Mouse (Mus musculus) limb, embryonic 15.5 days (tissue): ENCODE results near the gene Gnaq. TPM values are rescaled to one million over a fixed set of nuclear protein-coding genes. Genes with fewer than 3 reads are reported as not detected.
"Not testable (repeated sequence)": the region's sequence is repeated elsewhere in the genome, so short reads cannot be mapped to it uniquely, and the experiment has no call there.

Experiments used
- ATAC-seq: fragments of 200-750 bp; cut with Nextera tagmentation; 2 replicates; pipeline ENCODE4 v1.8.0; 2017; ENCODE audit warnings: low read depth, moderate TSS enrichment; ENCODE audit not compliant: insufficient number of reproducible peaks, low FRiP score, low TSS enrichment
- H3K27ac ChIP-seq: fragments of 300-500 bp; sonication (generic); 2 replicates; pipeline ENCODE4 v1.5.1; 2015; ENCODE audit warnings: moderate library complexity, mild to moderate bottlenecking, inconsistent platforms
- H3K27me3 ChIP-seq: fragments of 300-500 bp; sonication (generic); 2 replicates; pipeline ENCODE4 v1.6.1; 2015; ENCODE audit warnings: inconsistent platforms
- H3K36me3 ChIP-seq: fragments of 300-500 bp; sonication (generic); 2 replicates; pipeline ENCODE4 v1.6.1; 2015; ENCODE audit warnings: inconsistent platforms
- H3K4me1 ChIP-seq: fragments of 300-500 bp; sonication (generic); 2 replicates; pipeline ENCODE4 v1.6.1; 2015; ENCODE audit warnings: inconsistent platforms
- H3K4me2 ChIP-seq: fragments of 300-500 bp; sonication (generic); 2 replicates; pipeline ENCODE4 v1.6.1; 2015; ENCODE audit warnings: mild to moderate bottlenecking, inconsistent platforms
- H3K4me3 ChIP-seq: fragments of 300-500 bp; sonication (generic); 2 replicates; pipeline ENCODE4 v1.5.1; 2015; ENCODE audit warnings: mild to moderate bottlenecking, inconsistent platforms
- H3K9ac ChIP-seq: fragments of 300-500 bp; sonication (generic); 2 replicates; pipeline ENCODE4 v1.6.1; 2015; ENCODE audit warnings: inconsistent platforms
- H3K9me3 ChIP-seq: fragments of 300-500 bp; sonication (generic); 2 replicates; pipeline ENCODE4 v1.6.1; 2016; ENCODE audit warnings: inconsistent platforms
- WGBS: fragments of 180-500 bp; shearing (Covaris S2); methylation state at CpG from one replicate; pipeline ENCODE4 v1.1.7; 2015; 5-methylcytosine and 5-hydroxymethylcytosine counted together
- polyA plus RNA-seq: library from polyadenylated mRNA; unstranded; fragments of >200 nt; fragmentation: Nextera tagmentation; extraction: Ambion mirVana; gene quantifications from 2 replicates; pipeline ENCODE4 v1.2.1, GENCODE M21; 2015

The Gnaq gene
- polyA plus RNA-seq, 1 experiment from 2014 or later: 33.0 TPM

- H3K36me3 ChIP-seq, H3K4me2 ChIP-seq, H3K4me1 ChIP-seq, H3K27ac ChIP-seq, ATAC-seq, H3K9ac ChIP-seq, H3K27me3 ChIP-seq, H3K9me3 ChIP-seq, H3K4me3 ChIP-seq: not testable (repeated sequence)
- WGBS: 95% methylated on average over 11 of the region's 16 CpGs
Measured at GRCm38 (mm10) chr19:16267362-16267761, 134.7 kb downstream of the Gnaq start.

- WGBS: 74% methylated on average over 6 of the region's 6 CpGs
- ATAC-seq: no peak
- no peaks in the 10 kb centered on the region for H3K9me3 ChIP-seq
- H3K4me2 ChIP-seq: no peak overlapping the region
- H3K27ac ChIP-seq: no peak overlapping the region
- H3K4me3 ChIP-seq: no peak overlapping the region
- H3K4me1 ChIP-seq: peaks cover 9% of the 10 kb centered on the region; the same call in 1 of the 2 replicates
- no peaks in the 10 kb centered on the region for H3K27me3 ChIP-seq
- H3K36me3 ChIP-seq: no peaks in the 10 kb centered on the region
- H3K9ac ChIP-seq: no peak overlapping the region
Measured at GRCm38 (mm10) chr19:16270236-16270635, 137.6 kb downstream of the Gnaq start.

GRCm38 (mm10) chr19:16271002-16271401 is 138.4 kb downstream of the Gnaq start:
- Histone ChIP-seq H3K9me3 (no peaks in the 10 kb centered on the region), H3K36me3 (no peaks in the 10 kb centered on the region), H3K9ac (no peak overlapping the region), H3K27ac (no peak overlapping the region), H3K4me3 (no peak overlapping the region), H3K4me2 (no peak overlapping the region), H3K4me1 (peaks cover 9% of the 10 kb centered on the region; the same call in 1 of the 2 replicates), H3K27me3 (no peaks in the 10 kb centered on the region)
- WGBS: 85% methylated on average over 1 of the region's 1 CpGs
- ATAC-seq: no peak

- H3K36me3 ChIP-seq: no peaks in the 10 kb centered on the region
- WGBS: 64% methylated on average over 4 of the region's 4 CpGs
- no peak overlapping the region for H3K4me2 ChIP-seq
- no peak overlapping the region for H3K9ac ChIP-seq
- ATAC-seq: no peak
- no peaks in the 10 kb centered on the region for H3K27me3 ChIP-seq
- no peaks in the 10 kb centered on the region for H3K9me3 ChIP-seq
- no peak overlapping the region for H3K27ac ChIP-seq
- H3K4me1 ChIP-seq: peaks cover 9% of the 10 kb centered on the region; the same call in 1 of the 2 replicates
- H3K4me3 ChIP-seq: no peak overlapping the region
Measured at GRCm38 (mm10) chr19:16273021-16273420, 140.4 kb downstream of the Gnaq start.

GRCm38 (mm10) chr19:16280231-16280630 is 147.6 kb downstream of the Gnaq start:
- no peak overlapping the region for H3K4me2 ChIP-seq
- no peaks in the 10 kb centered on the region for H3K9me3 ChIP-seq
- H3K9ac ChIP-seq: no peak overlapping the region
- H3K4me1 ChIP-seq: no peaks in the 10 kb centered on the region; the same call in 1 of the 2 replicates
- 75% methylated on average over 4 of the region's 4 CpGs for WGBS
- no peaks in the 10 kb centered on the region for H3K27me3 ChIP-seq
- H3K27ac ChIP-seq: no peak overlapping the region
- no peak for ATAC-seq
- no peaks in the 10 kb centered on the region for H3K36me3 ChIP-seq
- no peak overlapping the region for H3K4me3 ChIP-seq

- Histone ChIP-seq H3K9me3 (no peaks in the 10 kb centered on the region), H3K4me2 (no peak overlapping the region), H3K4me1 (peaks cover 13% of the 10 kb centered on the region; the same call in 1 of the 2 replicates), H3K36me3 (no peaks in the 10 kb centered on the region), H3K9ac (no peak overlapping the region), H3K27me3 (no peaks in the 10 kb centered on the region), H3K27ac (no peak overlapping the region), H3K4me3 (no peak overlapping the region)
- ATAC-seq: no peak
- WGBS: 71% methylated on average over 11 of the region's 11 CpGs
Measured at GRCm38 (mm10) chr19:16285051-16286028, 152.7 kb downstream of the Gnaq start.

- Histone ChIP-seq H3K9ac (no peak overlapping the region), H3K27me3 (no peaks in the 10 kb centered on the region), H3K9me3 (no peaks in the 10 kb centered on the region), H3K27ac (peak overlapping the region; percentile 11; the same call in 1 of the 2 replicates), H3K4me2 (no peak overlapping the region), H3K36me3 (no peaks in the 10 kb centered on the region), H3K4me1 (peaks cover 17% of the 10 kb centered on the region; the same call in 1 of the 2 replicates), H3K4me3 (no peak overlapping the region)
- no peak for ATAC-seq
- 31% methylated on average over 10 of the region's 10 CpGs for WGBS
Measured at GRCm38 (mm10) chr19:16286451-16287175, 154.0 kb downstream of the Gnaq start.

GRCm38 (mm10) chr19:16287307-16287706 is 154.7 kb downstream of the Gnaq start:
- 51% methylated on average over 4 of the region's 4 CpGs for WGBS
- no peak overlapping the region for H3K27ac ChIP-seq
- H3K27me3 ChIP-seq: no peaks in the 10 kb centered on the region
- no peaks in the 10 kb centered on the region for H3K36me3 ChIP-seq
- no peaks in the 10 kb centered on the region for H3K9me3 ChIP-seq
- no peak overlapping the region for H3K4me3 ChIP-seq
- peaks cover 19% of the 10 kb centered on the region; the same call in 1 of the 2 replicates for H3K4me1 ChIP-seq
- H3K4me2 ChIP-seq: no peak overlapping the region
- no peak overlapping the region for H3K9ac ChIP-seq
- no peak for ATAC-seq

GRCm38 (mm10) chr19:16287971-16288370 is 155.3 kb downstream of the Gnaq start:
- Histone ChIP-seq H3K4me2 (no peak overlapping the region), H3K4me1 (peaks cover 22% of the 10 kb centered on the region; the same call in 1 of the 2 replicates), H3K9me3 (no peaks in the 10 kb centered on the region), H3K36me3 (no peaks in the 10 kb centered on the region), H3K9ac (no peak overlapping the region), H3K27me3 (no peaks in the 10 kb centered on the region), H3K27ac (no peak overlapping the region), H3K4me3 (no peak overlapping the region)
- WGBS: 80% methylated on average over 7 of the region's 7 CpGs
- ATAC-seq: no peak

- ATAC-seq: no peak
Measured at GRCm38 (mm10) chr19:16291088-16291487, 158.5 kb downstream of the Gnaq start.

GRCm38 (mm10) chr19:16292056-16292608 is 159.5 kb downstream of the Gnaq start:
- no peaks in the 10 kb centered on the region for H3K9me3 ChIP-seq
- no peak overlapping the region for H3K4me2 ChIP-seq
- H3K9ac ChIP-seq: no peak overlapping the region
- H3K4me3 ChIP-seq: no peak overlapping the region
- no peaks in the 10 kb centered on the region for H3K27me3 ChIP-seq
- no peak overlapping the region for H3K27ac ChIP-seq
- ATAC-seq: no peak
- H3K4me1 ChIP-seq: peaks cover 13% of the 10 kb centered on the region; the same call in 1 of the 2 replicates
- H3K36me3 ChIP-seq: no peaks in the 10 kb centered on the region
- WGBS: 42% methylated on average over 2 of the region's 2 CpGs

More at GRCm38 (mm10) chr19:16291088-16291487, 158.5 kb downstream of the Gnaq start:
- Histone ChIP-seq H3K4me1 (peaks cover 21% of the 10 kb centered on the region; the same call in 1 of the 2 replicates), H3K4me2 (no peak overlapping the region), H3K27ac (no peak overlapping the region), H3K36me3 (no peaks in the 10 kb centered on the region), H3K4me3 (no peak overlapping the region), H3K27me3 (no peaks in the 10 kb centered on the region), H3K9ac (no peak overlapping the region), H3K9me3 (no peaks in the 10 kb centered on the region)
- 57% methylated on average over 3 of the region's 3 CpGs for WGBS
